Mouse (Mus musculus) hindbrain, postnatal 0 days (tissue): ENCODE data around the gene Ntm. TPM values are rescaled to one million over a fixed set of nuclear protein-coding genes. Genes with fewer than 3 reads are reported as not detected.
A peak's percentile ranks its signal among the peaks of the same experiment; 100 is the strongest.

Source experiments
- ATAC-seq: fragments of 200-750 bp; cut with Nextera tagmentation; 2 replicates; pipeline ENCODE4 v1.8.0; 2017; ENCODE audit warnings: mild to moderate bottlenecking, moderate TSS enrichment, moderate library complexity
- DNase-seq: peaks from one replicate; pipeline ENCODE4 v3.0.0-alpha.2; 2015; ENCODE audit warnings: low spot score
- H3K27ac ChIP-seq: fragments of 300-500 bp; sonication (generic); 2 replicates; pipeline ENCODE4 v1.5.1; 2014; ENCODE audit warnings: mild to moderate bottlenecking
- H3K27me3 ChIP-seq: fragments of 300-500 bp; sonication (generic); 2 replicates; pipeline ENCODE4 v1.6.1; 2014; ENCODE audit warnings: low read length, mixed read lengths; ENCODE audit not compliant: insufficient read depth
- H3K36me3 ChIP-seq: fragments of 300-500 bp; sonication (generic); 2 replicates; pipeline ENCODE4 v1.6.1; 2014; ENCODE audit warnings: low read length, mixed read lengths; ENCODE audit not compliant: insufficient read depth
- H3K4me1 ChIP-seq: fragments of 300-500 bp; sonication (generic); 2 replicates; pipeline ENCODE4 v1.6.1; 2014; ENCODE audit warnings: antibody characterized with exemption, low read length, mixed read lengths; ENCODE audit not compliant: insufficient read depth
- H3K4me2 ChIP-seq: fragments of 300-500 bp; sonication (generic); 2 replicates; pipeline ENCODE4 v1.6.1; 2014; ENCODE audit warnings: low read depth, mild to moderate bottlenecking, low read length, moderate library complexity, mixed read lengths
- H3K4me3 ChIP-seq: fragments of 300-500 bp; sonication (generic); 2 replicates; pipeline ENCODE4 v1.5.1; 2014; ENCODE audit warnings: low read length
- H3K9ac ChIP-seq: fragments of 300-500 bp; sonication (generic); replicated peaks from 2 replicates; pipeline ENCODE4 v1.6.1; 2014; ENCODE audit warnings: mild to moderate bottlenecking, low read length, moderate library complexity, mixed read lengths
- H3K9me3 ChIP-seq: fragments of 300-500 bp; sonication (generic); 2 replicates; pipeline ENCODE4 v1.6.1; 2016; ENCODE audit warnings: low read length, mixed read lengths
- CTCF ChIP-seq: IDR thresholded peaks from 2 replicates; pipeline ENCODE4 v1.5.1; 2016; ENCODE audit warnings: antibody characterized with exemption, control low read depth, low read depth
- WGBS: fragments of 180-500 bp; shearing (Covaris S2); extraction: QIAGEN DNeasy Blood & Tissue Kit; methylation state at CpG from one replicate; pipeline ENCODE4 v1.1.7; 2014; 5-methylcytosine and 5-hydroxymethylcytosine counted together
- polyA plus RNA-seq: library from polyadenylated mRNA; unstranded; fragments of >200 nt; fragmentation: Nextera tagmentation; extraction: Ambion mirVana; gene quantifications from 2 replicates; pipeline ENCODE4 v1.2.1, GENCODE M21; 2015
- total RNA-seq: library from RNA; depleted of rRNA; stranded (reverse); fragments of >200 nt; gene quantifications from 2 replicates; pipeline ENCODE4 v1.2.3, GENCODE M21; 2014

The Ntm gene
- total and polyA plus RNA-seq, 2 experiments from 2014 or later, result 208 to 268 TPM

DNA sequence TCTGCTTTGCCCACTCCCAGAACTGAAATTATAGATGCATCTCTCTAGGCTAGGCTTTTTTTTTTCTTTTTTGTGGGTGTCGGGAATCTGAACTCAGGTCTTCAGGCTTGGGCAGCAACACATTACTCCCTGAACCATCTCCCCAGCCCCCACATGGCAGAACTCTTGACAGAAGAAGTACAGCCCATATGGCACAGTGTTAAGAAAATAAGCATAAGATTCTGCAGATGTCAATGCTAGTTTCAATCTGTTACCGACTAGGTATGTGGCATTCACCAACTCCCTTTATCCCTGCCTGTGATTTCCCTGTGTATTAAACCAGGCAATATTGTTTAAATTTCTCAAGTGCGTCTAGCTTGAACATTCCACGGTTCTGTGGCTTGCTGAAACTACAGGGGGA is 166.7 kb downstream of the Ntm start:
- Histone ChIP-seq H3K27me3 (no peaks in the 10 kb centered on the region), H3K4me3 (no peak overlapping the region), H3K9ac (no peak overlapping the region), H3K36me3 (no peaks in the 10 kb centered on the region), H3K27ac (no peak overlapping the region), H3K4me1 (peaks cover 10% of the 10 kb centered on the region; the same call in 1 of the 2 replicates), H3K9me3 (no peaks in the 10 kb centered on the region), H3K4me2 (no peak overlapping the region)
- 63% methylated on average over 4 of the region's 4 CpGs for WGBS
- ATAC-seq (no peak), DNase-seq (no peak)
- no peak for TF ChIP-seq CTCF

DNA sequence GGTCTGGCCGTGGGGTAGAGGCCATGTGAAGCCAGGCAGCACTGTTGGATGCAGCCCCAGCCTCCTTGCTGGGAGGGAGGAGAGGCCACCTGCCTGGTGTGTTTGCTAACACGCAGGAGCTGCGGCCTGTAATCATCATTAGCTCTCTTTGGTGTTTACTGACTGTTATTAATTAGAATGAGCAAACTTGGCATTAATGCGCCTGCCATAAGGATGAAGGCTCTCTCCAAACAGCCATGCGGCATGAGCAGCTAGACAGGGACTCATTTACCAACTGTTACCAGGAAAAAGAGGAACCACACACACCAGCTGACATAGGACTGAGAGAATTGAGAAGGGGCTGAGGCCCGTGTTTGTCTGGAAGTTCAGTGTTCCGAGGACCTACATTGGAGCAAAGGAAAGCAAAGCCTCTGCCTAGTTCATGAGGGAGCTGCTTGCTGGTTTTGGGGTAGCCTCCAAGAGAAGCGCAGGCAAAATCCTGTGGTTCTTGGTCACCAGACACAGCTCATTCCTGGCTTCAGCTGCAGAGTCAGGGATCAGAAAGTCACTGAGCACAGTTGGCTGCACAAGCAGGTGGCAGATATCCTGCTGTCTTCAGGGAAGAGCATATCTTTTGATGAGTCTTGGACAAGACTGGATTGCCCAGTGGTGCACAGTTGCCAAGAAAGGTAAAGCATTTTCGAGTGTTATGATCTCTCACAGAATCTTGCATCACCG is 171.6 kb downstream of the Ntm start:
- H3K4me3 ChIP-seq, result no peak overlapping the region
- H3K36me3 ChIP-seq, result no peaks in the 10 kb centered on the region
- H3K4me2 ChIP-seq, result no peak overlapping the region
- 46% methylated on average over 10 of the region's 10 CpGs for WGBS
- peak; percentile 82 for ATAC-seq
- no peaks in the 10 kb centered on the region for H3K27me3 ChIP-seq
- H3K4me1 ChIP-seq, result peaks cover 17% of the 10 kb centered on the region; the same call in 1 of the 2 replicates
- peak; percentile 74 for DNase-seq
- no peak overlapping the region for H3K9ac ChIP-seq
- no peaks in the 10 kb centered on the region for H3K9me3 ChIP-seq
- peak overlapping the region; percentile 67 for H3K27ac ChIP-seq
- no peak for TF ChIP-seq CTCF

DNA sequence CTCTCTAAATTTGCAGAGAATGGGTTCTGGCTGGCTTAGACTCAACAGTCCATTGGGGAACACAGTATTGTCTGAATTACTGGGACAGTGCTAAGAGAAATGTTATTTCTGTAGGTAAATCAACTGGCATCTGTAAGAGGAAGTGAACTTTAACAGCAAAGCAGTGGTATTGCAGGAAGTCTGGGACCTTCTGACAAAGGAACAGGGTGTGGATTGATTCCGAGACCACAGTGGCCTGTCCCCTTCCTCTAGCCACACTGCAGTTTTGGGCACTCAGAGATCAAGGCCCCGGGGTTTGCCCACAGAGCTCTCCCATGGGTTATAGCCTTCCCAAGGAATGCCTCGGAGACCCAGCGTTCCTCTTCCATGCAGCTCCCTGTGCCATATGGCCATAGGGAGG is 172.9 kb downstream of the Ntm start:
- Histone ChIP-seq H3K4me1 (peaks cover 16% of the 10 kb centered on the region; the same call in 1 of the 2 replicates), H3K9me3 (no peaks in the 10 kb centered on the region), H3K9ac (no peak overlapping the region), H3K4me2 (no peak overlapping the region), H3K27me3 (no peaks in the 10 kb centered on the region), H3K27ac (no peak overlapping the region), H3K4me3 (no peak overlapping the region), H3K36me3 (no peaks in the 10 kb centered on the region)
- ATAC-seq, result no peak
- DNase-seq, result no peak
- 61% methylated on average over 4 of the region's 4 CpGs for WGBS
- TF ChIP-seq CTCF, result no peak

DNA sequence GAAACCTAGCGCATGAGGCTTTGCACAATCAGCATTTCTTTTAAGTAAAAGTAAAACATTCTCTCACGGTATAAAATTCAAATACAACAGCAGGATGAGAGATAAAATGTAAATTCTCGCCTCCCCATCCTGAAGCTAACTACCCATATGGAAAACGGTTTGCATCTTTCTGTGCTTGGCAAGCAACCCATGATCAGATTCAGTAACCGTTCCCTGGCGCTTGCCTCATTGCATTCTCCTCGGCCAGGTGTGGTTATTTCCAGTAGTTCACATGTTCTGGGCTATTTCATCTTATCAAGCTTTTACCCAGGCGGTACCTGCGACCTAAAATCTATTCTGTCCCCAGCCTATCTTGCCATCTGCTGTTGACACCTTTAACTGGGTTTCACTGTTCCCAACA is 174.1 kb downstream of the Ntm start:
- H3K36me3 ChIP-seq, result no peaks in the 10 kb centered on the region
- no peak overlapping the region for H3K9ac ChIP-seq
- DNase-seq, result no peak
- no peaks in the 10 kb centered on the region for H3K9me3 ChIP-seq
- TF ChIP-seq CTCF, result no peak
- ATAC-seq, result no peak
- H3K4me1 ChIP-seq, result peaks cover 16% of the 10 kb centered on the region; the same call in 1 of the 2 replicates
- no peak overlapping the region for H3K4me3 ChIP-seq
- H3K27me3 ChIP-seq, result no peaks in the 10 kb centered on the region
- H3K27ac ChIP-seq, result no peak overlapping the region
- 80% methylated on average over 9 of the region's 9 CpGs for WGBS
- no peak overlapping the region for H3K4me2 ChIP-seq

DNA sequence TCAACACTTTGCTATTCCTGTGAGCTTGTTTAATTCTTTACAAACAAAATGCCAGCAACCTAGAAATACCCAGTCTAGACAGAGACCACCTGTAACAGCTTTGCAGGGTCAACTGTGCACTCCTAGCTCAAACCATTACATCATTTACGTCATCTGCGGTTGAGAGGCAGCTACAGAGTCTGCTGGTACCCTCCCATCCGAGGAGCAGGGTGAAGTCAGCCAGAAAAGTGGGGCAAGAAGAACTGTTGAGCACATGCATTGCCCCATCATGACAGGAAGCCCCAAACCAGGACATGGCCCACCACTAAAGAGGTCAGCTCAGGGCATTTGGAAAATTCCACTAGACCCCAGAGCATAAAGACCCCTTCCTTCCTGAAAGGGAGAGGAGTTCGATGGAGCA is 175.5 kb downstream of the Ntm start:
- no peaks in the 10 kb centered on the region for H3K36me3 ChIP-seq
- TF ChIP-seq CTCF, result no peak
- WGBS, result 77% methylated on average over 4 of the region's 4 CpGs
- H3K27me3 ChIP-seq, result no peaks in the 10 kb centered on the region
- no peak for ATAC-seq
- H3K9ac ChIP-seq, result no peak overlapping the region
- no peaks in the 10 kb centered on the region for H3K9me3 ChIP-seq
- H3K4me1 ChIP-seq, result peaks cover 16% of the 10 kb centered on the region; the same call in 1 of the 2 replicates
- DNase-seq, result no peak
- no peak overlapping the region for H3K4me3 ChIP-seq
- H3K27ac ChIP-seq, result no peak overlapping the region
- H3K4me2 ChIP-seq, result no peak overlapping the region

DNA sequence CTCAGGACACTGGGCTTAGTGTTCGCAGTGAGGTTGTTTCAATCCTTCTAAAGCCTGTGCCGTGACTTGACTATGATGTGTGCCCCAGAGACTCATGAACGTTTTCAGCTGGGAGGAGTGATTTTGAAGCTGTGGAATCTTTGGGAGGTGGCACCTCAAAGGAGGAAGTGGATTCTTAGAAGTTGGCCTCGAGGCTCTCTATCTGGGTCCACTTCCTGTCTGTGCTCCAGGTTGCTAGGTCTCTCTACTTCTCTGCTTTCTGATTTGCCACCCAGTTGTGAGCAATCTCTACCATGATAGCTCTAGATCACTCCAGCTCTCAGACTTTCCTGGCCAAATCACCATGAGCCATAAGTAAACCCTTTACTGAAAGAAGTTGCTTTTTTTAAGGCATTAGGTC is 180.2 kb downstream of the Ntm start:
- Histone ChIP-seq H3K4me3 (no peak overlapping the region), H3K27me3 (no peaks in the 10 kb centered on the region), H3K4me2 (no peak overlapping the region), H3K4me1 (no peaks in the 10 kb centered on the region; the same call in 1 of the 2 replicates), H3K9ac (no peak overlapping the region), H3K36me3 (no peaks in the 10 kb centered on the region), H3K9me3 (no peaks in the 10 kb centered on the region), H3K27ac (no peak overlapping the region)
- no peak for ATAC-seq
- TF ChIP-seq CTCF, result no peak
- no peak for DNase-seq
- 85% methylated on average over 4 of the region's 4 CpGs for WGBS

DNA sequence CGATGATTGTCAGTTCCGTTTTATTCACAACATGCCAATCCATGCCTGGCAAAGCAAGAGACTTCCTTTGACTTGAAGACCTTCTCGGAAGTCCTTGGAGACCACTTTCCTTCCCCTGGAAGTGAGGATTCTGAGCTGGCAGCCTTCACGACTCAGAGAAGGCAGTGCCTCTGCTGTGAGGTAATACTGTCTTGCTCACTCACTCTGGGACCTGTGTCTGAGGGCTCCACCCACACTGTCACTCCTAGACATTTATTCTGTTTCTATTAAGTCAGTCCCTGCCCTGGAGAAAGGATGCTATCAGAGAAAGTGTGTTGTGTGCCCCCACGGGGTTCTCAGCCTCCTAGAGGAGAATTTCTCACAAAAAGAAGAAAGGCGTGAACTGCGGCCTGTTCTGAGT is 183.2 kb downstream of the Ntm start:
- no peak overlapping the region for H3K4me3 ChIP-seq
- WGBS, result 76% methylated on average over 7 of the region's 7 CpGs
- no peak for TF ChIP-seq CTCF
- no peak overlapping the region for H3K4me2 ChIP-seq
- no peak overlapping the region for H3K9ac ChIP-seq
- no peak for ATAC-seq
- H3K36me3 ChIP-seq, result no peaks in the 10 kb centered on the region
- H3K27ac ChIP-seq, result no peak overlapping the region
- H3K4me1 ChIP-seq, result no peaks in the 10 kb centered on the region; the same call in 1 of the 2 replicates
- no peaks in the 10 kb centered on the region for H3K27me3 ChIP-seq
- DNase-seq, result no peak
- no peaks in the 10 kb centered on the region for H3K9me3 ChIP-seq
